Mouse (Mus musculus) neural tube, embryonic 15.5 days (tissue): Measurements from ENCODE around the gene Pisd. TPM values are rescaled to one million over a fixed set of nuclear protein-coding genes. Genes with fewer than 3 reads are reported as not detected.

ENCODE experiments used
- ATAC-seq: fragments of 200-750 bp; cut with Nextera tagmentation; 2 replicates; pipeline ENCODE4 v1.8.0; 2017; ENCODE audit warnings: mild to moderate bottlenecking, moderate TSS enrichment, moderate library complexity; ENCODE audit not compliant: low FRiP score
- H3K27ac ChIP-seq: fragments of 300-500 bp; sonication (generic); replicated peaks from 2 replicates; pipeline ENCODE4 v1.5.1; 2015; ENCODE audit warnings: mild to moderate bottlenecking, inconsistent platforms
- H3K27me3 ChIP-seq: fragments of 300-500 bp; sonication (generic); replicated peaks from 2 replicates; pipeline ENCODE4 v1.6.1; 2015; ENCODE audit warnings: inconsistent platforms
- H3K36me3 ChIP-seq: fragments of 300-500 bp; sonication (generic); 2 replicates; pipeline ENCODE4 v1.6.1; 2015; ENCODE audit warnings: inconsistent platforms
- H3K4me1 ChIP-seq: fragments of 300-500 bp; sonication (generic); 2 replicates; pipeline ENCODE4 v1.6.1; 2015; ENCODE audit warnings: inconsistent platforms
- H3K4me2 ChIP-seq: fragments of 300-500 bp; sonication (generic); 2 replicates; pipeline ENCODE4 v1.6.1; 2015; ENCODE audit warnings: inconsistent platforms, mild to moderate bottlenecking, moderate library complexity
- H3K4me3 ChIP-seq: fragments of 300-500 bp; sonication (generic); replicated peaks from 2 replicates; pipeline ENCODE4 v1.5.1; 2015; ENCODE audit warnings: mild to moderate bottlenecking, inconsistent platforms
- H3K9ac ChIP-seq: fragments of 300-500 bp; sonication (generic); replicated peaks from 2 replicates; pipeline ENCODE4 v1.6.1; 2015; ENCODE audit warnings: mild to moderate bottlenecking, inconsistent platforms
- H3K9me3 ChIP-seq: fragments of 300-500 bp; sonication (generic); replicated peaks from 2 replicates; pipeline ENCODE4 v1.6.1; 2016; ENCODE audit warnings: inconsistent platforms
- WGBS: fragments of 180-500 bp; shearing (Covaris S2); methylation state at CpG from one replicate; pipeline ENCODE4 v1.1.7; 2015; ENCODE audit warnings: mixed read lengths; 5-methylcytosine and 5-hydroxymethylcytosine counted together
- polyA plus RNA-seq: library from polyadenylated mRNA; unstranded; fragments of >200 nt; fragmentation: Nextera tagmentation; extraction: Ambion mirVana; gene quantifications from 2 replicates; pipeline ENCODE4 v1.2.1, GENCODE M21; 2015

Gene Pisd
- polyA plus RNA-seq, 1 experiment from 2014 or later, result 92.2 TPM

- Histone ChIP-seq H3K27ac (no peak overlapping the region), H3K9ac (no peak overlapping the region), H3K36me3 (no peaks in the 10 kb centered on the region), H3K4me2 (no peak overlapping the region), H3K9me3 (no peaks in the 10 kb centered on the region), H3K4me1 (no peaks in the 10 kb centered on the region), H3K27me3 (no peaks in the 10 kb centered on the region), H3K4me3 (no peak overlapping the region)
- WGBS, result 56% methylated on average over 3 of the region's 3 CpGs
- ATAC-seq, result no peak
Observed at GRCm38 (mm10) chr5:32721316-32721715, 64.1 kb downstream of the Pisd start.

GRCm38 (mm10) chr5:32720416-32720815 lies 65.0 kb downstream of the Pisd start:
- Histone ChIP-seq H3K4me1 (no peaks in the 10 kb centered on the region), H3K9ac (no peak overlapping the region), H3K4me3 (no peak overlapping the region), H3K36me3 (no peaks in the 10 kb centered on the region), H3K27me3 (no peaks in the 10 kb centered on the region), H3K9me3 (no peaks in the 10 kb centered on the region), H3K4me2 (no peak overlapping the region), H3K27ac (no peak overlapping the region)
- ATAC-seq, result no peak
- WGBS, result 80% methylated on average over 9 of the region's 9 CpGs

GRCm38 (mm10) chr5:32718916-32719315 lies 66.5 kb downstream of the Pisd start:
- no peaks in the 10 kb centered on the region for H3K36me3 ChIP-seq
- no peak overlapping the region for H3K4me2 ChIP-seq
- no peaks in the 10 kb centered on the region for H3K27me3 ChIP-seq
- H3K4me3 ChIP-seq, result no peak overlapping the region
- H3K27ac ChIP-seq, result no peak overlapping the region
- no peak for ATAC-seq
- no peak overlapping the region for H3K9ac ChIP-seq
- H3K9me3 ChIP-seq, result no peaks in the 10 kb centered on the region
- WGBS, result 68% methylated on average over 6 of the region's 6 CpGs
- no peaks in the 10 kb centered on the region for H3K4me1 ChIP-seq

- 63% methylated on average over 1 of the region's 1 CpGs for WGBS
- ATAC-seq, result no peak
- no peaks in the 10 kb centered on the region for H3K9me3 ChIP-seq
- no peak overlapping the region for H3K27ac ChIP-seq
- no peak overlapping the region for H3K4me3 ChIP-seq
- H3K27me3 ChIP-seq, result no peaks in the 10 kb centered on the region
- no peak overlapping the region for H3K9ac ChIP-seq
- peaks cover 7% of the 10 kb centered on the region for H3K4me1 ChIP-seq
- H3K36me3 ChIP-seq, result no peaks in the 10 kb centered on the region
- H3K4me2 ChIP-seq, result no peak overlapping the region
Observed at GRCm38 (mm10) chr5:32717726-32718125, 67.7 kb downstream of the Pisd start.

GRCm38 (mm10) chr5:32713703-32714467 lies 71.6 kb downstream of the Pisd start:
- WGBS, result under 1% methylated on average over 55 of the region's 55 CpGs
- peaks cover 14% of the 10 kb centered on the region for H3K4me1 ChIP-seq
- H3K4me3 ChIP-seq, result peak overlapping the region; percentile 87
- peak overlapping the region; percentile 87 for H3K4me2 ChIP-seq
- no peaks in the 10 kb centered on the region for H3K36me3 ChIP-seq
- H3K9me3 ChIP-seq, result no peaks in the 10 kb centered on the region
- peak; percentile 99 for ATAC-seq
- H3K27me3 ChIP-seq, result no peaks in the 10 kb centered on the region
- peak overlapping the region; percentile 92 for H3K27ac ChIP-seq
- peak overlapping the region; percentile 80 for H3K9ac ChIP-seq

GRCm38 (mm10) chr5:32713042-32713702 lies 72.3 kb downstream of the Pisd start:
- H3K9ac ChIP-seq, result peak overlapping the region; percentile 80
- peaks cover 14% of the 10 kb centered on the region for H3K4me1 ChIP-seq
- WGBS, result 11% methylated on average over 2 of the region's 2 CpGs
- H3K4me3 ChIP-seq, result peak overlapping the region; percentile 87
- no peaks in the 10 kb centered on the region for H3K36me3 ChIP-seq
- peak overlapping the region; percentile 92 for H3K27ac ChIP-seq
- peak overlapping the region; percentile 87 for H3K4me2 ChIP-seq
- H3K9me3 ChIP-seq, result no peaks in the 10 kb centered on the region
- no peaks in the 10 kb centered on the region for H3K27me3 ChIP-seq
- peak; percentile 21 for ATAC-seq

- no peak overlapping the region for H3K27ac ChIP-seq
- no peaks in the 10 kb centered on the region for H3K9me3 ChIP-seq
- H3K36me3 ChIP-seq, result no peaks in the 10 kb centered on the region
- peak overlapping the region; percentile 80; the same call in 1 of the 2 replicates for H3K9ac ChIP-seq
- ATAC-seq, result no peak
- H3K27me3 ChIP-seq, result no peaks in the 10 kb centered on the region
- WGBS, result 70% methylated on average over 4 of the region's 4 CpGs
- peak overlapping the region; percentile 87 for H3K4me3 ChIP-seq
- H3K4me1 ChIP-seq, result peaks cover 14% of the 10 kb centered on the region
- H3K4me2 ChIP-seq, result peak overlapping the region; percentile 87
Observed at GRCm38 (mm10) chr5:32712221-32713041, 73.0 kb downstream of the Pisd start.

GRCm38 (mm10) chr5:32711485-32711884 lies 74.0 kb downstream of the Pisd start:
- Histone ChIP-seq H3K4me1 (peaks cover 14% of the 10 kb centered on the region), H3K36me3 (no peaks in the 10 kb centered on the region), H3K9ac (no peak overlapping the region), H3K27ac (no peak overlapping the region), H3K4me2 (no peak overlapping the region), H3K27me3 (no peaks in the 10 kb centered on the region), H3K4me3 (no peak overlapping the region), H3K9me3 (no peaks in the 10 kb centered on the region)
- ATAC-seq, result no peak
- 81% methylated on average over 5 of the region's 5 CpGs for WGBS

- no peak for ATAC-seq
- Histone ChIP-seq H3K27ac (no peak overlapping the region), H3K36me3 (no peaks in the 10 kb centered on the region), H3K27me3 (no peaks in the 10 kb centered on the region), H3K4me1 (no peaks in the 10 kb centered on the region), H3K9me3 (no peaks in the 10 kb centered on the region), H3K4me2 (no peak overlapping the region), H3K4me3 (no peak overlapping the region), H3K9ac (no peak overlapping the region)
- WGBS, result 83% methylated on average over 2 of the region's 2 CpGs
Observed at GRCm38 (mm10) chr5:32706226-32706780, 79.1 kb downstream of the Pisd start.

GRCm38 (mm10) chr5:32697208-32697867 lies 88.1 kb downstream of the Pisd start:
- H3K9me3 ChIP-seq, result no peaks in the 10 kb centered on the region
- H3K27ac ChIP-seq, result no peak overlapping the region
- H3K4me3 ChIP-seq, result no peak overlapping the region
- no peaks in the 10 kb centered on the region for H3K27me3 ChIP-seq
- no peak for ATAC-seq
- no peak overlapping the region for H3K4me2 ChIP-seq
- H3K9ac ChIP-seq, result no peak overlapping the region
- no peaks in the 10 kb centered on the region for H3K4me1 ChIP-seq
- no peaks in the 10 kb centered on the region for H3K36me3 ChIP-seq
- 79% methylated on average over 5 of the region's 5 CpGs for WGBS

- ATAC-seq, result no peak
- H3K4me3 ChIP-seq, result no peak overlapping the region
- no peaks in the 10 kb centered on the region for H3K4me1 ChIP-seq
- WGBS, result 56% methylated on average over 2 of the region's 2 CpGs
- H3K27ac ChIP-seq, result no peak overlapping the region
- H3K9me3 ChIP-seq, result no peaks in the 10 kb centered on the region
- H3K9ac ChIP-seq, result no peak overlapping the region
- H3K4me2 ChIP-seq, result no peak overlapping the region
- H3K36me3 ChIP-seq, result no peaks in the 10 kb centered on the region
- no peaks in the 10 kb centered on the region for H3K27me3 ChIP-seq
Observed at GRCm38 (mm10) chr5:32693411-32693810, 92.0 kb downstream of the Pisd start.
